Mouse (Mus musculus) left cerebral cortex, postnatal 25 days (tissue): Measurements from ENCODE around the gene Slc19a3. TPM values are rescaled to one million over a fixed set of nuclear protein-coding genes. Genes with fewer than 3 reads are reported as not detected.

Experiments
- total RNA-seq, 2 experiments: library from RNA; stranded (reverse); gene quantifications; 2 replicates each; pipeline ENCODE4 v1.2.3; 2021

The Slc19a3 gene
- total RNA-seq, 2 experiments from 2014 or later = 2.8 to 2.9 TPM

Other genes with a start within 250 kb of the Slc19a3 start
- 10 to 100 TPM; 81.8 to 88.6 TPM for gene Agfg1, start 199.0 kb downstream of the Slc19a3 start, total RNA-seq
- gene A030005L19Rik, start 125.1 kb downstream of the Slc19a3 start, total RNA-seq = 1 to 10 TPM in 1 of 2 experiments, under 1 TPM in 1; 0.87 to 1.2 TPM
- not detected for gene A030014E15Rik, start 113.5 kb downstream of the Slc19a3 start, total RNA-seq
- not detected for gene Gm6217, start 107.0 kb downstream of the Slc19a3 start, total RNA-seq
- not detected for gene A030003K21Rik, start 95.1 kb downstream of the Slc19a3 start, total RNA-seq
- gene Gm7544, start 82.4 kb downstream of the Slc19a3 start, total RNA-seq = not detected
- gene Gm47955, start 78.2 kb downstream of the Slc19a3 start, total RNA-seq = not detected
- not detected for gene Gm47959, start 37.9 kb downstream of the Slc19a3 start, total RNA-seq
- not detected for gene Krtap28-10, start 4.0 kb upstream of the Slc19a3 start, total RNA-seq
- not detected for gene Gm47969, start 6.5 kb upstream of the Slc19a3 start, total RNA-seq
- gene A030005K14Rik, start 20.9 kb upstream of the Slc19a3 start, total RNA-seq = not detected
- gene Krtap28-13, start 22.5 kb upstream of the Slc19a3 start, total RNA-seq = not detected
- not detected for gene Ccl20, start 78.3 kb upstream of the Slc19a3 start, total RNA-seq
- under 1 TPM; 0.32 to 0.39 TPM for gene Daw1, start 121.3 kb upstream of the Slc19a3 start, total RNA-seq